Mouse (Mus musculus): ENCODE measurements around the gene Tnfrsf23. TPM values are rescaled to one million over a fixed set of nuclear protein-coding genes. Genes with fewer than 3 reads are reported as not detected.

Tnfrsf23 gene
- polyA plus RNA-seq, 1 experiment, result 2.3 TPM

DNA sequence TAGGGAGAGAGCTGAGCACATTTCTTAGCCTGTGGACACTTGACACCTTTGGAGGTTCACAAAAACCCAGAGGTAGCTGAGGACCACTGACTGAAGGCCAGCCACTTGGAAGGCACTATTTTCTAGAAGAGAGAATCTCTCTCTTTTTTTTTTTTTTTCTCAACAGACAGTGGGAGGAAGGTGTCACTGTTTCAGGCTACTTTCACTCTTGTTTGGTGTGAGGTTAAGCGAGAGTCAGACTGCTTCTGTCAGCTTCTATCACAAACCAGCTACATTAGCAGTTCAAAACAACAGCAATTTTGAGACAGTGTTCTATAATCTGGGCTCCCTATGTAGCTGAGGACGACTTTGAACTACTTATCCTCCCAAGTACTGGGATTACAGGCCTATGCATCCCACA lies 59.5 kb downstream of the Tnfrsf23 start:
- DNase-seq (ENCODE audit: low read depth), result no peak
- TF ChIP-seq POLR2A (IDR thresholded peaks at IDR 0.05; ENCODE audit: borderline replicate concordance, extremely low read depth, insufficient read depth, insufficient read length, poor library complexity, severe bottlenecking), result no peak
- TF ChIP-seq CTCF (IDR thresholded peaks at IDR 0.05; ENCODE audit: borderline replicate concordance, extremely low read depth, insufficient read depth, insufficient read length), result no peak

DNA sequence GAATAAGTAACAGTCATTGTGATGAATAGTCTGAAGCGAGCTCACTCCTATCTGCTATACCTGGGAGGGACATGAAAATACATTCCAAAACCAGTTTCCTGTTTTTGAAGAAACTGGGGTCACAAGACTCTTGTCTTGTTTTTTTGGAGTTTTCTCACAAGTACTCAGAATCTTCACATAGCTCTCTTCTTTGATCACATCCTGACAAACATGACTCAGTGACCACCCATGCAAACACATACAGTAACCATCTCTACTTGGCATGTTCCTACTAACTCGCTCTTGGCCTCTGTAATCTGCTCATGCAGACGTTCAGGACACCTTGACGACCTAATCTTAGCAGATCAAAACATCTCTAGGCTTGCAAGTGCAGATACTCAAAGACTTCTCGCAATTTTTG lies 60.5 kb downstream of the Tnfrsf23 start:
- DNase-seq (ENCODE audit: low read depth), result no peak
- TF ChIP-seq POLR2A (IDR thresholded peaks at IDR 0.05; ENCODE audit: borderline replicate concordance, extremely low read depth, insufficient read depth, insufficient read length, poor library complexity, severe bottlenecking), result no peak
- TF ChIP-seq CTCF (IDR thresholded peaks at IDR 0.05; ENCODE audit: borderline replicate concordance, extremely low read depth, insufficient read depth, insufficient read length), result no peak

GRCm38 (mm10) chr7:143624561-143624960 lies 61.1 kb downstream of the Tnfrsf23 start:
- TF ChIP-seq POLR2A (IDR thresholded peaks at IDR 0.05; ENCODE audit: borderline replicate concordance, extremely low read depth, insufficient read depth, insufficient read length, poor library complexity, severe bottlenecking), result no peak
- no peak for DNase-seq (ENCODE audit: low read depth)

- peak; percentile 34 for DNase-seq (ENCODE audit: low read depth)
- TF ChIP-seq POLR2A (IDR thresholded peaks at IDR 0.05; ENCODE audit: borderline replicate concordance, extremely low read depth, insufficient read depth, insufficient read length, poor library complexity, severe bottlenecking) (no peak), CTCF (IDR thresholded peaks at IDR 0.05; ENCODE audit: borderline replicate concordance, extremely low read depth, insufficient read depth, insufficient read length) (no peak)
Observed at GRCm38 (mm10) chr7:143620951-143621350, 64.7 kb downstream of the Tnfrsf23 start.

Other genes starting within 250 kb of the Tnfrsf23 start
- gene Cdkn1c, start 224.8 kb downstream of the Tnfrsf23 start, polyA plus RNA-seq (2012; rRNA removed), result 174 and 264 TPM in 2 replicates
- 0.71 and 1.2 TPM in 2 replicates for gene Slc22a18, start 212.1 kb downstream of the Tnfrsf23 start, polyA plus RNA-seq (2012; rRNA removed)
- 0.78 and 0.88 TPM in 2 replicates for gene Phlda2, start 182.7 kb downstream of the Tnfrsf23 start, polyA plus RNA-seq (2012; rRNA removed)
- 218 and 243 TPM in 2 replicates for gene Nap1l4, start 136.8 kb downstream of the Tnfrsf23 start, polyA plus RNA-seq (2012; rRNA removed)
- gene Cars, start 85.8 kb downstream of the Tnfrsf23 start, polyA plus RNA-seq (2012; rRNA removed), result 36.7 and 41.4 TPM in 2 replicates
- 0.29 and 0.31 TPM in 2 replicates for gene Tnfrsf26, start 57.1 kb downstream of the Tnfrsf23 start, polyA plus RNA-seq (2012; rRNA removed)
- 5.5 and 6.1 TPM in 2 replicates for gene Tnfrsf22, start 36.2 kb downstream of the Tnfrsf23 start, polyA plus RNA-seq (2012; rRNA removed)
- gene Osbpl5, start 71.1 kb upstream of the Tnfrsf23 start, polyA plus RNA-seq (2012; rRNA removed), result 52.0 and 59.1 TPM in 2 replicates
- gene Mrgprg, start 81.1 kb upstream of the Tnfrsf23 start, polyA plus RNA-seq (2012; rRNA removed), result not detected in 2 replicates
- 6.4 and 10.5 TPM in 2 replicates for gene Mrgpre, start 98.6 kb upstream of the Tnfrsf23 start, polyA plus RNA-seq (2012; rRNA removed)
- 11.7 and 17.1 TPM in 2 replicates for gene Nadsyn1, start 137.0 kb upstream of the Tnfrsf23 start, polyA plus RNA-seq (2012; rRNA removed)
- gene Dhcr7, start 137.3 kb upstream of the Tnfrsf23 start, polyA plus RNA-seq (2012; rRNA removed), result 106 and 117 TPM in 2 replicates
- not detected in 2 replicates for gene Gm498, start 181.0 kb upstream of the Tnfrsf23 start, polyA plus RNA-seq (2012; rRNA removed)